12 mouse cellular contexts compared by ENCODE assay signal in genomic region chr11:102582736-102583135, GRCm38 (mm10). TPM values are rescaled to one million over a fixed set of nuclear protein-coding genes. Genes with fewer than 3 reads are reported as not detected.
A peak's percentile ranks its signal among the peaks of the same experiment; 100 is the strongest.
DNase-seq lines count a peak whose midpoint lies in the region; ATAC-seq and TF ChIP-seq lines count a peak whose summit lies in the region.
"Had no signal": no experiment of that assay in that cellular context is flagged by ENCODE, and none has a peak within 500 bp of the region (broad histone marks: within the 10 kb centered on the region; RNA-seq: fewer than 3 reads in every experiment).

No protein-coding gene starts in this region.

- H3K27me3 ChIP-seq in heart, embryonic 15.5 days = no peaks in the 10 kb centered on the region
- H3K27me3 ChIP-seq in heart, adult 2 months (ENCODE audit: control insufficient read depth, insufficient read depth, low read length) = no peaks in the 10 kb centered on the region
- peaks cover 64% of the 10 kb centered on the region for H3K27me3 ChIP-seq in midbrain, embryonic 10.5 days (ENCODE audit: low read depth, poor library complexity, severe bottlenecking)
- no peaks in the 10 kb centered on the region; the same call in 1 of the 2 replicates for H3K27me3 ChIP-seq in midbrain, embryonic 15.5 days (replicated peaks)
- H3K27me3 ChIP-seq in embryonic facial prominence, embryonic 14.5 days (replicated peaks; ENCODE audit: control insufficient read depth, insufficient read depth, low read length) = no peaks in the 10 kb centered on the region
- H3K27me3 ChIP-seq in stomach, embryonic 14.5 days (ENCODE audit: control insufficient read depth, insufficient read depth, low read length) = no peaks in the 10 kb centered on the region

- no peaks in the 10 kb centered on the region for H3K79me2 ChIP-seq in heart, adult 2 months (replicated peaks; ENCODE audit: control insufficient read depth, insufficient read depth, low read length)

- TF ChIP-seq EP300 in heart, adult 2 months (IDR thresholded peaks at IDR 0.05; ENCODE audit: insufficient read depth, low read depth, low read length) = no peak

- H3K4me3 ChIP-seq in heart, embryonic 15.5 days = no peak overlapping the region
- no peak overlapping the region for H3K4me3 ChIP-seq in heart, adult 2 months
- no peak overlapping the region for H3K4me3 ChIP-seq in midbrain, embryonic 10.5 days
- no peak overlapping the region for H3K4me3 ChIP-seq in midbrain, embryonic 15.5 days
- no peak overlapping the region for H3K4me3 ChIP-seq in embryonic facial prominence, embryonic 14.5 days (ENCODE audit: low read depth, low read length)
- no peak overlapping the region for H3K4me3 ChIP-seq in stomach, embryonic 14.5 days (ENCODE audit: low read depth, low read length)

- H3K4me2 ChIP-seq in heart, embryonic 15.5 days = peak overlapping the region; percentile 33; the same call in 1 of the 2 replicates
- H3K4me2 ChIP-seq in midbrain, embryonic 15.5 days = no peak overlapping the region
- H3K4me2 ChIP-seq in embryonic facial prominence, embryonic 14.5 days (ENCODE audit: low read depth, low read length) = no peak overlapping the region
- H3K4me2 ChIP-seq in stomach, embryonic 14.5 days (replicated peaks; ENCODE audit: low read depth, low read length) = no peak overlapping the region

- no peak overlapping the region for H3K9ac ChIP-seq in heart, embryonic 15.5 days
- no peak overlapping the region for H3K9ac ChIP-seq in heart, adult 2 months (ENCODE audit: low read depth, low read length)
- H3K9ac ChIP-seq in midbrain, embryonic 15.5 days = no peak overlapping the region
- no peak overlapping the region for H3K9ac ChIP-seq in embryonic facial prominence, embryonic 14.5 days (ENCODE audit: low read depth, low read length)
- no peak overlapping the region for H3K9ac ChIP-seq in stomach, embryonic 14.5 days (replicated peaks; ENCODE audit: low read depth, low read length)

- no peak for TF ChIP-seq POLR2A in heart, adult 2 months (IDR thresholded peaks at IDR 0.05; ENCODE audit: insufficient read depth, low read depth, low read length)

- H3K36me3 ChIP-seq in heart, embryonic 15.5 days = no peaks in the 10 kb centered on the region
- H3K36me3 ChIP-seq in heart, adult 2 months (ENCODE audit: control insufficient read depth, insufficient read depth, low read length) = no peaks in the 10 kb centered on the region
- H3K36me3 ChIP-seq in midbrain, embryonic 10.5 days = no peaks in the 10 kb centered on the region
- H3K36me3 ChIP-seq in midbrain, embryonic 15.5 days (replicated peaks) = no peaks in the 10 kb centered on the region
- H3K36me3 ChIP-seq in embryonic facial prominence, embryonic 14.5 days (ENCODE audit: control insufficient read depth, insufficient read depth, low read length) = no peaks in the 10 kb centered on the region
- H3K36me3 ChIP-seq in stomach, embryonic 14.5 days (ENCODE audit: control insufficient read depth, insufficient read depth, low read length) = no peaks in the 10 kb centered on the region

- no peak for TF ChIP-seq CTCF in heart, adult 2 months (IDR thresholded peaks at IDR 0.05)

- no peaks in the 10 kb centered on the region for H3K9me3 ChIP-seq in heart, embryonic 15.5 days (replicated peaks)
- peaks cover 14% of the 10 kb centered on the region; the same call in 1 of the 2 replicates for H3K9me3 ChIP-seq in midbrain, embryonic 10.5 days (replicated peaks)
- H3K9me3 ChIP-seq in midbrain, embryonic 15.5 days = no peaks in the 10 kb centered on the region
- H3K9me3 ChIP-seq in embryonic facial prominence, embryonic 14.5 days (ENCODE audit: control insufficient read depth, low read length) = no peaks in the 10 kb centered on the region; the same call in 1 of the 2 replicates
- no peaks in the 10 kb centered on the region; the same call in 1 of the 2 replicates for H3K9me3 ChIP-seq in stomach, embryonic 14.5 days (ENCODE audit: control insufficient read depth, low read depth, low read length)

- peak overlapping the region; percentile 82 for H3K27ac ChIP-seq in heart, embryonic 15.5 days
- H3K27ac ChIP-seq in heart, adult 2 months = no peak overlapping the region
- H3K27ac ChIP-seq in midbrain, embryonic 10.5 days (replicated peaks) = peak overlapping the region; percentile 70
- no peak overlapping the region for H3K27ac ChIP-seq in midbrain, embryonic 15.5 days
- peak overlapping the region; percentile 52 for H3K27ac ChIP-seq in embryonic facial prominence, embryonic 14.5 days (replicated peaks; ENCODE audit: low read depth, low read length)
- peak overlapping the region; percentile 87 for H3K27ac ChIP-seq in stomach, embryonic 14.5 days (ENCODE audit: low read length)

- no peak for DNase-seq in heart, adult 2 months
- peak; percentile 20 for DNase-seq in midbrain, embryonic 10.5 days (ENCODE audit: low spot score)
- DNase-seq in embryonic facial prominence, embryonic 14.5 days (ENCODE audit: low spot score) = no peak
- no peak for DNase-seq in ovary, postnatal 10 days (ENCODE audit: low spot score)
- DNase-seq: kidney, adult 11 months; lung, adult 2 months; thymus, adult 2 months had no signal

- intact Hi-C loops in heart, adult 2 months (cut with DNase I) = no loop called here

- H3K4me1 ChIP-seq in heart, embryonic 15.5 days (replicated peaks) = peaks cover 42% of the 10 kb centered on the region
- H3K4me1 ChIP-seq in heart, adult 2 months (ENCODE audit: control insufficient read depth, insufficient read depth, low read length) = peaks cover 3% of the 10 kb centered on the region
- H3K4me1 ChIP-seq in midbrain, embryonic 10.5 days = peaks cover 56% of the 10 kb centered on the region
- H3K4me1 ChIP-seq in midbrain, embryonic 15.5 days = peaks cover 27% of the 10 kb centered on the region
- peaks cover 39% of the 10 kb centered on the region for H3K4me1 ChIP-seq in embryonic facial prominence, embryonic 14.5 days (ENCODE audit: control insufficient read depth, insufficient read depth, low read length)
- H3K4me1 ChIP-seq in stomach, embryonic 14.5 days (ENCODE audit: control insufficient read depth, insufficient read depth, low read length) = peaks cover 26% of the 10 kb centered on the region

- WGBS in heart, embryonic 15.5 days = 10% methylated on average over 5 of the region's 5 CpGs
- WGBS in heart, adult 2 months = 25% methylated on average over 5 of the region's 5 CpGs
- WGBS in midbrain, embryonic 10.5 days = 6% methylated on average over 5 of the region's 5 CpGs
- 27% methylated on average over 5 of the region's 5 CpGs for WGBS in midbrain, embryonic 15.5 days
- WGBS in embryonic facial prominence, embryonic 14.5 days = 16% methylated on average over 5 of the region's 5 CpGs
- WGBS in stomach, embryonic 14.5 days = 11% methylated on average over 5 of the region's 5 CpGs

- no peak for ATAC-seq in heart, embryonic 15.5 days (replicated peaks; ENCODE audit: insufficient number of reproducible peaks, insufficient read depth, low FRiP score, low read depth)
- no peak for ATAC-seq in midbrain, embryonic 15.5 days (replicated peaks)
- no peak for ATAC-seq in embryonic facial prominence, embryonic 14.5 days (ENCODE audit: low read depth)
- ATAC-seq in stomach, embryonic 14.5 days (ENCODE audit: insufficient number of reproducible peaks, insufficient read depth, low FRiP score, low read depth) = no peak
- ATAC-seq in inflammation-experienced regulatory T-cells, adult 6 months = no peak

RNA-seq across cellular contexts. Expression of gene Gm11627, which starts 3.5 kb away (rescaled TPM):
- 9.7 and 13.7 TPM in 2 replicates for polyA plus RNA-seq in heart, embryonic 15.5 days (2015; fragmentation: Nextera tagmentation; extraction: Ambion mirVana)
- total RNA-seq in heart, adult 2 months (2021) = 1 to 10 TPM; 1.2 to 1.5 TPM
- polyA plus RNA-seq in heart, adult 2 months (2012; rRNA removed) = 4.0 and 4.9 TPM in 2 replicates
- polyA plus RNA-seq in midbrain, embryonic 10.5 days (2016; fragmentation: Nextera tagmentation; extraction: Ambion mirVana) = 11.1 and 12.6 TPM in 2 replicates
- 1.9 and 3.4 TPM in 2 replicates for polyA plus RNA-seq in midbrain, embryonic 15.5 days (2015; fragmentation: Nextera tagmentation; extraction: Ambion mirVana)
- polyA plus RNA-seq in embryonic facial prominence, embryonic 14.5 days (2014; fragmentation: Nextera tagmentation; extraction: Ambion mirVana) = 9.5 and 15.7 TPM in 2 replicates
- polyA plus RNA-seq in stomach, embryonic 14.5 days (2014; fragmentation: Nextera tagmentation; extraction: Ambion mirVana) = 15.9 and 18.9 TPM in 2 replicates
- not detected for polyA plus RNA-seq in inflammation-experienced regulatory T-cells, adult 6 months (2017; shearing (Covaris generic))
- total RNA-seq: common myeloid progenitor, adult 5-6 weeks had no signal

RNA-seq across cellular contexts. Expression of gene Fzd2, which starts 21.5 kb away (rescaled TPM):
- 15.1 and 20.4 TPM in 2 replicates for polyA plus RNA-seq in heart, embryonic 15.5 days (2015; fragmentation: Nextera tagmentation; extraction: Ambion mirVana)
- total RNA-seq in heart, adult 2 months (2021) = 1 to 10 TPM; 2.6 to 2.8 TPM
- polyA plus RNA-seq in heart, adult 2 months (2012; rRNA removed) = 7.2 and 10.0 TPM in 2 replicates
- polyA plus RNA-seq in midbrain, embryonic 10.5 days (2016; fragmentation: Nextera tagmentation; extraction: Ambion mirVana) = 26.5 and 27.9 TPM in 2 replicates
- polyA plus RNA-seq in midbrain, embryonic 15.5 days (2015; fragmentation: Nextera tagmentation; extraction: Ambion mirVana) = 7.4 and 9.5 TPM in 2 replicates
- 41.7 and 48.9 TPM in 2 replicates for polyA plus RNA-seq in embryonic facial prominence, embryonic 14.5 days (2014; fragmentation: Nextera tagmentation; extraction: Ambion mirVana)
- polyA plus RNA-seq in stomach, embryonic 14.5 days (2014; fragmentation: Nextera tagmentation; extraction: Ambion mirVana) = 30.5 and 30.6 TPM in 2 replicates
- polyA plus RNA-seq in inflammation-experienced regulatory T-cells, adult 6 months (2017; shearing (Covaris generic)) = not detected
- total RNA-seq: common myeloid progenitor, adult 5-6 weeks had no signal

RNA-seq across cellular contexts. Expression of gene Gpatch8, which starts 26.5 kb away (rescaled TPM):
- 34.4 and 38.4 TPM in 2 replicates for polyA plus RNA-seq in heart, embryonic 15.5 days (2015; fragmentation: Nextera tagmentation; extraction: Ambion mirVana)
- total RNA-seq in heart, adult 2 months (2021) = 10 to 100 TPM; 14.8 to 18.0 TPM
- polyA plus RNA-seq in heart, adult 2 months (2012; rRNA removed) = 11.7 and 16.8 TPM in 2 replicates
- 65.5 and 73.8 TPM in 2 replicates for polyA plus RNA-seq in midbrain, embryonic 10.5 days (2016; fragmentation: Nextera tagmentation; extraction: Ambion mirVana)
- 72.7 and 76.4 TPM in 2 replicates for polyA plus RNA-seq in midbrain, embryonic 15.5 days (2015; fragmentation: Nextera tagmentation; extraction: Ambion mirVana)
- 36.1 and 41.2 TPM in 2 replicates for polyA plus RNA-seq in embryonic facial prominence, embryonic 14.5 days (2014; fragmentation: Nextera tagmentation; extraction: Ambion mirVana)
- polyA plus RNA-seq in stomach, embryonic 14.5 days (2014; fragmentation: Nextera tagmentation; extraction: Ambion mirVana) = 55.4 and 64.7 TPM in 2 replicates
- 10 to 100 TPM; 58.6 to 77.0 (median 60.5) TPM for polyA plus RNA-seq in inflammation-experienced regulatory T-cells, adult 6 months (2017; shearing (Covaris generic))

Comparison
In these comparisons a context has a peak if more than half of its experiments do, and no peak if none do; other contexts are left out.
1. H3K27ac ChIP-seq: peak in heart, embryonic 15.5 days (single experiment), midbrain, embryonic 10.5 days (single experiment), embryonic facial prominence, embryonic 14.5 days (single experiment) and stomach, embryonic 14.5 days (single experiment); none in heart, adult 2 months (single experiment) and midbrain, embryonic 15.5 days (single experiment).